Mouse (Mus musculus) adrenal gland, adult 18-20 months (tissue): ENCODE results near the gene Gm15013. TPM values are rescaled to one million over a fixed set of nuclear protein-coding genes. Genes with fewer than 3 reads are reported as not detected.
"Not testable (repeated sequence)": the region's sequence is repeated elsewhere in the genome, so short reads cannot be mapped to it uniquely, and the experiment has no call there.

Source experiments
- DNase-seq, 2 experiments: peaks; one replicate each; pipeline ENCODE4 v3.0.0; 2021 to 2022; ENCODE audit warnings: low spot score in 2 of 2
- long read RNA-seq, 2 experiments: library from polyadenylated mRNA; stranded (forward); transcript quantifications; one replicate each; pipeline ENCODE4 v2.0.0; 2021
- total RNA-seq, 2 experiments: library from RNA; stranded (reverse); gene quantifications; 1 replicate in 1 of 2; 2 replicates in 1 of 2; pipeline ENCODE4 v1.2.3; 2021

The Gm15013 gene
- not detected for total RNA-seq
- long read RNA-seq, experiment 1: 0 reads
- long read RNA-seq, experiment 2: 0 reads

DNA sequence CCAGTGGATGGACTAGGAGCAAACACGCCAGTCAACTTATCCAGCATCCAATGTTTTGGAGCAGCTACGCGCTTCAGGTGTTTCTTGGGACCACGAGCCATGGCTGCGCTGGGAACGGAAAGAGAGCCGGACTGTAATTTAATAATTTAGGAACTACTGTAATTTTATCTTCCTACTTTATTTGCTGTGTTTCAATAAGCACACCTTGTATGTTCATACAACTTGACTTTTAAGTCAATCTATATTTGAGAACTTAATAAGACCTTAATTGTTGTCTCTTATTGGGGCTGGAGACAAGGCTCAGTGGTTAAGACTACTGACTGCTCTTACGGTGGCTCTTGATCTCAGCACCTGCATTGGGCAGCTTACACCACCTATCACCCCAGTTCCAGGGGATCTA is at the start of gene Gm15013:
TSS of gene Gm15013 (minus strand) at position 101 of the 400 bp plus-strand sequence.
- no peak for DNase-seq

DNA sequence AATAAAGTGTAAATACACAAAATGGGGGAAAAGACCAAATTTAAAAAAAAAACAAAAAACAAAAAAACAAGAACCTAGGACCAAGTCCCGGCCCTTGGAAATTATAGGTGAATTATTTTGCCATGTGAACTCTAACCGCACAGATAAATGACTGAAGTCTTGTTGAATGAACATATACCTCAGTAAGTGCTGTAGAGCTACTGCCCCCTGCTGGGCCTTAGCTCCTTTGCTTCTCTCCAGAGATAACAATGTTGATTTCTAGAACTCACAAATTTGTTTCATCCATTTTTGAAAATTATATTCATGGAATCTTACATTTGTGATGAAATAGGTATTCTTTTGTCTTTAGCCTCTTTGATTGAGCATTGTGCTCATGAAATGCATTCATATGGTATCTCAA is 48.3 kb upstream of the Gm15013 start:
- DNase-seq: no peak

DNA sequence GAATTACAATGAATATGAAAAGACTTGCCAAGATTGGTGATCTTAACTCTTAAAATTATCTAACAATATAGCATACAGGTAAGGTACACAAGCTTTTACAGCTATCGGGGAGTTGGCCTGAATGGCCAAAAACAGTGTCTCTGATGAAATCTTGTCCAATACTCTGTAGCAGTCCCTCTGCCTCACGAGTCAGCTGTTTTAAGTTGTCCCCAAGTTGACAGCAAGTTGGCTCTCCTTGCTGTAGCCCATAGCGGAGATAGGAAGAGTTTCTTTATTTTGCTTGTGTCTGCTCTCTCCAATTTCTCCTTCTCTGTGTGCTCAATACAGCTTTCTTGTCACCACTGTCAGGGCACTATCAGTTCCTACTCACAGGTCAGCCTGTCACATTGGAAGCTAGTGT is 44.4 kb upstream of the Gm15013 start:
- DNase-seq: not testable (repeated sequence)

DNA sequence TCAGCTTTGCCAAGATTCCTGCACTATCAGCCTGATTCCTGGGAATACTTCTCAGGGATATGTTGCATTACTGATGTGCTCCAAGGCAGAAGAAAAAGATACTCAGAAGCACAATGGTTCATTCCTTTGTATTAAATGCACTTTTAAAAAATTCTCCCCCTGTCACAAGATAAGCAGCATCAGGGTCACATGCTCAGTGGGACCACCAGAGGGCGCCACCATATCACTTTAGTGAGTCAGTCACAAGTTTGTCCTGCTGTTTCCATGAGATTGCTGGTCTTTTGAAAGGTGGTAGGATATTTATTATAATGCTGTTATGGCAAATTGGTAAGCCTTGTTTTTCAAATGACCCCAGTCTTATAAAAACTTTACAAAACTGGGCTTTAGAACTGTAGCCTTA is 37.6 kb upstream of the Gm15013 start:
- DNase-seq: peak; percentile 14 to 46

- DNase-seq: no peak
Observed at GRCm38 (mm10) chrX:139737066-139737465, 22.8 kb upstream of the Gm15013 start.

DNA sequence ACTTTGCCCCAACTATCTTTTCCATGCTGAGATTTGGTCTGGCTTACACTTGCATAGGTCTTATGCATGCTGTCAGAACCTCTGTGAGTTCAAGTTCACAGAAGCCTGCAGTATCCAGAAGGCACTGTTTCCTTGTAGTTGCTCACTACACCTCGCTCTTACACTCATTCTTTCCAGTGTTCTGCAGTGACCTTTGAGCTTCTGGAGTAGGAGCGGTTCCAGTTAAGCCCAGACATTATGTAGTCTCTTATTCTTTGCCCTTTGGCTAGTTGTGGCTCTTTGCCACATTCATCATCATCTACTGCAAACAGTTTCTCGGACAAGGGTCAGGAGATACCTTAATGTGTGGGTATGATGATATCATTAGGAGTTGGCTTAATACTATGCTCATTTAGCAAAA is 16.3 kb upstream of the Gm15013 start:
- DNase-seq: no peak

GRCm38 (mm10) chrX:139722350-139722749 is 8.1 kb upstream of the Gm15013 start:
- no peak for DNase-seq

- DNase-seq: peak; percentile 59 to 61
Observed at GRCm38 (mm10) chrX:139684775-139685695, 29.2 kb downstream of the Gm15013 start, which contains the start of gene Tbc1d8b. Gene Tbc1d8b (plus strand): TSS chrX:139684996.

DNA sequence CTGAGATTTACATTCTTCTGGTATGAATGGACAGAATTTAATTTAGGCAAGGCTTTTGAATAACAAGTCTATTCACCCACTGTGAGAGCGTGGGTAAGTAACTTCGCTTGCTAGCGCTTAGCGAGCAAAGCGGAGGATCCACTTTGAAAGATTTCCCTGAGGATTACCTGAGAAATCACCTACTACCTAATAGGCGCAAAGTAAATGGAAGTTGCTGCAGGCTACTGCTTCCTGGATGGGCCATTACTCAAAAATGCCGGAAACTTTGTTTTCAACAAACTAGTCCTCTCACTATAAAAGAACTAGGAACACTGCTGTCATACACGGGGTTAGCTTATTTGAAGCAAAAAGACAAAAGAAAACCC is 29.9 kb downstream of the Gm15013 start:
- DNase-seq: peak in 1 of 2 experiments; percentile 3

DNA sequence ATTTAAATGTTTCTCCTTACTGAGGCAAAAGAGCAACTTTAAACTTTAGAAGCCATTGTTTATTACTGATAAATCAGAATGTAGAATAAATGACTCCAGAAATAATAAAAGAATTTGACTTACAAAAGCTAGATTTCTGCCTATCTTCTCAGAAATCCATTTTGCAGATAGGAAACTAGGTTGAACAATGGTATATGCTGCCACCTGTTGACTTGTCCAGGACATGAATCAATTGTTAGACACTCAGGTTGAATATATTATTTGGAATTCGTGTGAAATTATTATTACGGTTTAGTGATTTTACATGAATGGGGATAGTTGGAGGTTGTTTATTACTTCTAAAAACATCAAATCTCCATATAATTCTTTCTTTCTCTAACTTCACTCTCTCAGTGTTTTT is 48.5 kb downstream of the Gm15013 start:
- DNase-seq: no peak

Other genes with a start within 250 kb of the Gm15013 start
- under 1 TPM; 0.80 to 0.96 TPM for gene D330045A20Rik, start 234.1 kb downstream of the Gm15013 start, total RNA-seq
- gene Rnf128, start 151.2 kb downstream of the Gm15013 start, total RNA-seq: 10 to 100 TPM; 30.6 to 37.8 TPM
- gene Tbc1d8b, start 29.5 kb downstream of the Gm15013 start, total RNA-seq: 1 to 10 TPM; 7.1 to 9.4 TPM
- not detected for gene Ripply1, start 67.9 kb upstream of the Gm15013 start, total RNA-seq
- gene Cldn2, start 86.3 kb upstream of the Gm15013 start, total RNA-seq: under 1 TPM in 1 of 2 experiments, not detected in 1; 0.66 TPM
- gene Morc4, start 157.2 kb upstream of the Gm15013 start, total RNA-seq: 10 to 100 TPM in 1 of 2 experiments, 1 to 10 TPM in 1; 6.4 to 15.8 TPM